Mouse (Mus musculus) cerebellum, postnatal 10 days (tissue): Measurements from ENCODE around the gene Itih3.

Experiments
- DNase-seq, 2 experiments: peaks; one replicate each; pipeline ENCODE4 v3.0.0; 2021; ENCODE audit warnings: mixed read lengths in 2 of 2

Gene Itih3

GRCm38 (mm10) chr14:30899972-30900371 lies 23.6 kb downstream of the Itih3 start:
- DNase-seq, result no peak

DNA sequence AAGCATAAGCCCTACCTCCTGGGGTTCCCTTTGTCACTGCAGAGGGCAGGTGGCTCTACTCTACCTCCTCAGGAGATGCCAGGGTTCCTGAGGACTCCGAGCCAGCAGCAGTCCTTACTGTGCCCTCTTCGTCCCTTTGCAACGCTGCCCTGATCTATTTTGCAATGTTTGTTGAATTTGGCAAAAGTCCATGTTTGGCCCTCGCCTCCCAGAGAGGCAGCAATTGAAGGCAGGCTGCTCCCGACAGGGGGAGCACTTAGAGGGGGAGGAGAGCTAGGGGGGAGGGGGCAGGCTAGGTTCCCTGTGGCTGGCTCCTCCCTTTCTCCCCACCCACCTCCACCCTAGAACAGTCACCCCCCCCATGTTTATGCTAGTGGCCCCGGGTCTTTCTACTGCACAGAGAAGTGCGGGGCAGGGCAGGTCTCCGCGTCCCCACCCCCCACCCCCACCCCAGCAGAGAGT lies 35.3 kb downstream of the Itih3 start:
- DNase-seq, result peak; percentile 49 to 59

- no peak for DNase-seq
These were observed 37.4 kb downstream of the Itih3 start, which contains the start of gene Itih4 for GRCm38 (mm10) chr14:30886204-30886603. Gene Itih4 (plus strand): TSS chr14:30886476.

DNA sequence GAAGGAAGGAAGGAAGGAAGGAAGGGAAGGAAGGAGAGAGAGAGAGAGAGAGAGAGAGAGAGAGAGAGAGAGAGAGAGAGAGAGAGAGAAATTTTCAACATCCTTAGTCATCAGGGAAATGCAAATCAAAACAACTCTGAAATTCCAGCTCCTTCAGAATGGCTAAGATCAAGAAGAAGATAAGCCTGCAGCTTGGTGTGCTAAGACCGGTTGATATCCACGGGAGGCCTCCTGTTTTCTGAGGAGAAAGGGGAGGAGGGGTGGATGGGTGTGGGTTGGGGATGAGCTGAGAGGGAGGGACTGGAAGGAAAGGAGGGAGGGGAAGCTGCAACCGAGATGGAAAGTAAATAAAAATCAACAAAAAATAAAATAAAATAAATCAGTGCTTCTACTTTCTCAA lies 38.3 kb downstream of the Itih3 start:
- no peak for DNase-seq

DNA sequence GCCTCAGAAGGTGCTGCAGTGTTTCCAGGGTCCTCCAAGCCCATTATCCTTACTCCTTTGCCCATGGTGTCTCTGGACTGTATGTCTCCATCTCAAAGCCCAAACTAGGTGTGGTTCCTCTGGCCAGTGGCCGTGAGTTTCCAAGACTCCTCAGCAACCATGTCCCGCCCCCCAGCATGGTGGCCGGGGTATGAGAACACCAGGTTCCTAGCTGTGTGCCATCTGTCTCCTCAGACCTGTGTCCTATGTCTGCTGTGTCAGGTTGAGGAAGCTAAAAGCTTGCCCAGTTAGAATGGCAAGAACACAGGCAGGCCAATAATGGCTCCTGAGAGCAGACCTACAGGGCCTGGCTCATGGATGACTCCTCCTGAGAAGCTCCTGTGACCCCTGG lies 41.8 kb downstream of the Itih3 start:
- DNase-seq, result peak; percentile 27 to 36

DNA sequence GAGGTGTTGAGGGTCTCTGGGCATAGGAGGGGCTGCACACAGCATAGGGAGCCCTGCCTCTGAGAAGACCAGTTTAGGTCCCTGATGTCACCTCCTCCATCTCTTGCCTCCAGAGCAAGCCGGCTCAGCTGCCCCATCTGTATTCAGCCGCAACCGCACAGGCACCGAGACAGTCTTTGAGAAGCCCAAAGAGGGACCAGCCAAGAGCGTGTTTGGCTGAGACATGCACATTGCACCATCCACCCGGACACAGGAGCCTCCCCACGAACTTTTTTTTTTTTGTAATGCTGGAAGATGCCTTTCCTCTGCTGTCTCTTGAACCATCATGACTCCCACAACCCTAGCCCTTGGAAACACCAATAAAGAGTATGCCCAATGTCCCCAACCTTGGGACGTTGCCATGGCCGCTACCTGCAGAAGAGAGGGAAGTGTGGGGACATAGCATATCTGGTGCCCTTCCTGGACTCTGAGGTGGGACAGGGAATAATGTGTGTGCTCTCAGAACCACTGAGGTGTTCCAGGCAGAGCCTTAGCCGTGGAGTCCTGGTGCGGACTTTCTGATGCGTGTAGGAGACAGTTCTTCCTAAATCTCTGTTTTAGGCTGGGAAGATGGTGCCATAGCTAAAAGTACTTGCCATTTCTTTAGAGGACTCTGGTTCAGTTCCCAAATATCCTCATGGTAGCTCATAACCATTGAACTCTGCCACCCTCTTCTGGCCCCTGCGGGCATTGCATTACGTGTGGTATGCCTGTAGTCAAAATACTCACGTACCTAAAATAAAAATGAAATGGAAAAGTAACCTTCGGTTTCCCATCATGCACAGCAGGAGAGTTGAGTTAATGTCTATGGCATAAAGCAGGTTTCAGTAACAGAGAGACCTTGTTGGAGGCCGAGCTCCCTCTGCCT lies 42.5 kb downstream of the Itih3 start:
- peak; percentile 71 to 78 for DNase-seq

GRCm38 (mm10) chr14:30880251-30880650 lies 43.3 kb downstream of the Itih3 start:
- DNase-seq, result no peak

GRCm38 (mm10) chr14:30879794-30880193 lies 43.8 kb downstream of the Itih3 start:
- no peak for DNase-seq

- peak; percentile 17 to 20 for DNase-seq
These were observed 44.5 kb downstream of the Itih3 start, which contains the start of gene Mustn1 for GRCm38 (mm10) chr14:30878958-30879571. Gene Mustn1 (plus strand): TSS chr14:30879200.

DNA sequence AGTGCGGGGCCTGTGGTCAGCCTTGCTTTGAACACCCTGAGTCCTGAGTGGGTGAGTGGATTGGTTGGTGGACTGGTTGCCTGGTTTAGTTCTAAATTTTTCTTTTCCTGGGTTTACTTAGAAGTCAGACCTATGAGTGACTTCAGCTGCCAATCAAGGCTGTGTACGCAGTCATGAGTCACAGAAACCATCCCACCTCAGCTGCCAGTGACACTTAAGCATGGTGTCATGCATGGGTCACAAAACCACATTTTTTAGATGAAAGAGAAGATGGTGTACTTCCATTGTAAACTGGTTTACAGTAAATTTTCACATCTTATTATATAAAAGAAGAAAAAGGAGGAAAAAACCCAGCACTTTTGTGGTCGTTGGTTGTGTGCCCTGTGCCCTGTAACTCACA lies 45.7 kb downstream of the Itih3 start:
- no peak for DNase-seq

DNA sequence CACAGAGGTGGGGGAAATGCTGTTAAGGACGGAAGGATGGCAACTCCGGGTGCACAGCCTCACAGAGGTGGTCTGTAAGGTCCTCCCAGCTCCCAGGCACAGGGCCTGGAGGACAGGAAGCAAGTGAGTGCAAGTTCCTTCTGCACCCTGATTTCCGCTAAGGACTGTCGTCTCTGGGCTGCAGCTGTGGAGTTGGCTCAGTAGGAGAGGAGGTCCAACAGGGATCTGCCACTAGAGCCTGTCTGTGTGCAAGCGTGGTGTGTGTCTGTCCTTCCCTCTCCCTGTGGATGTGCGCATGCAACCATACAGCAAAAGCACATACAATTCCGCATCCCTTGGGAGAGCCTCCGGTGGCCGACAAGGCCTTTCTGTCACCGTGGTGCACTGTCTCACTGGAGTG lies 47.1 kb downstream of the Itih3 start:
- DNase-seq, result no peak

DNA sequence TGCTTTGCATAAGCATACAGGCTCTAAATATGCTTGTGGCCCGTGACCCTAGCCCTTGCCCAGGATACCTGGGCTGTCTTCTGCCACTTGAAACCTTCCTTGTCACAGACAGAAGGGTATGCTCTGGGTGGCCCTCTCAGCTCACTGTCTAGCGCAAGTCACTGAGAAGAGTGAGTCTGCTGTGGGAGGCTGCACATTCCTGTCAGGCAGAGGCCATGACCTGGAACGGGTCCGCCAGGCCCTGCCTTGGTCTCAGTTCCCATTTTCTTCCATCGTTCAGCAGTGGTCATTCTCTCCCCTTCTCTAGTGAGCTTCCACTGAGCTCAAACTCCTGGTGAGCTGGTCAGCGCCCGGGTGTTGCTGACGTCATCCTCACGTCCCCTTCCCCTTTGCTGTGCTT lies 47.6 kb downstream of the Itih3 start:
- no peak for DNase-seq

DNA sequence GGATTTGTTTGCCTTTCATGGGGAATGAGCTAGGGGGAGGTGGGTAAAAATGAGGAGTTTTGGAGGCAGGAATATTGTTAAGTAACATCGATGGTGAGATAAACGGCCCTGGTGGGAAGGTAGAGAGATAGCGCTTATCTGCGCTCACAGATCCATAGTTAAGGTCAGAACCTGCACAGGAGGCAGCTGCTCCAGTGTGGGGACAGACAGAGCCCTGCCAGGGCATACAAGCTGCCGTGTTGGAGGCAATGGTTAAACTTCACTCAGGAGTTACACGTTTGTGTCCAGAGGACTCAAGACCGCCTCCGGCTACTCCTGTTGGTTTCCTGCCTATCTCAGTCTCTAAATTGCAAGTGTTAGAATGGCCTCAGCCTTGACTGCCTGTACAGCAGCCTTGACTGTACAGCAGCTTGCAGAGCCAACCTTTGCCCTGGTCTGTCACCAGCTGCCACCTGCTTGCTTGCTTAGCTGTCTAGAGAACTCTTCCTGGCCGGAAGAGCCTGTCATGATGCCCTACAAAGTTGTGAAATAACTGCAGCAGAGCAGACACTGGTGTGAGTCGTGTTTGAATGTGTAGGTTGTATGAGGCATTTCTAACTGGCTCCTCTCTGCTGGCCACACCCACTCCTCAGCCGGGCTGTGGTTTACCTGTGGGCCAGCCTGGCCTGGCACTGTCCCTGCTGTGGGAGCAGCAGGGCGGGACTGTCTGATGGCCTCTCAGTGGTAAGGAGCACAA lies 48.3 kb downstream of the Itih3 start:
- DNase-seq, result no peak

- DNase-seq, result peak in 1 of 2 experiments; percentile 20
These were observed 49.4 kb downstream of the Itih3 start for GRCm38 (mm10) chr14:30874095-30874700.

DNA sequence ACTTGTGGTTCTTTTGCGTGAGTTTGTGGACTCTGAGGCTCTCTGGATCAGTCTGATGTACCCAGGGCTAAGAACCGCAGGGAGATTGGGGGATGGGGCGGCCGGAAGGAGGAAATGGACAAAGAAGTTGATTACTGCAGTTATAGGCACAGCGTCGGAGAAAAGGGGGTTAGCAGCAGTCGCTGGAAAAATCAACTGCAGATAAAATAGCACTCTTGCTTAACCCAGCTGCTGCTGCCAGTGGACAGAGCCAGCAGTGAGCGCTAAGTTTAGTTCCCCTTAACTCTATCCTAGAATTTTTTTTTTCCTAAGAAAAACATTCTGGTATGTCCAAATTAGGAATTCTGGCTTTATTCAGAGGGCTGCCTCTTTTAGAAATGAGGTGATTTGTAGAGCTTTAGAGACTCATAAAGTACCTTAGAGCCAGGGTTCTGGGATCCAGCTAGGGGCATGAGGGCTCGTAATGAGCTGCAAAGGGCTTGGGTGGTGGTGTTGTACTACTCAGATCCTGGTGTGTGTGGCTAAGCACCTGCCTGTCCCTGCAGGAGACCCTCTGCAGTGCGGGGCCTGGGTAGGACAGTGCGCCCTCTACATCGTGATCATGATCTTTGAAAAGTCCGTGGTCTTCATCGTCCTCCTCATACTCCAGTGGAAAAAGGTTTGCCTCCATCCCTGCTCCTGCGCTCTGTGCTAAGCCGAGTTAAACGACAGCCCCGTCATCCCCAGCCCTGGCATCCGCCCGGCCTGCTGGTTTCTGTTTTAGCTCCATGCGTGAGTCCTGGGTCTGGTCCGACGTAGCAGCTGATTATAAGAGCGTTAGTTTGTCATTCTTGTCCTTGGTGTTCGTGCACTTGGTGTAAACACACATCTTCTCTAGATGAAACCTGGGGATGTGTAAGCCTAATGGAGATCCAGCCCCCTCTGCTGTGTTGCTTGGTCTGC lies 53.1 kb downstream of the Itih3 start:
- DNase-seq, result no peak

GRCm38 (mm10) chr14:30869391-30869801 lies 54.2 kb downstream of the Itih3 start:
- DNase-seq, result no peak

DNA sequence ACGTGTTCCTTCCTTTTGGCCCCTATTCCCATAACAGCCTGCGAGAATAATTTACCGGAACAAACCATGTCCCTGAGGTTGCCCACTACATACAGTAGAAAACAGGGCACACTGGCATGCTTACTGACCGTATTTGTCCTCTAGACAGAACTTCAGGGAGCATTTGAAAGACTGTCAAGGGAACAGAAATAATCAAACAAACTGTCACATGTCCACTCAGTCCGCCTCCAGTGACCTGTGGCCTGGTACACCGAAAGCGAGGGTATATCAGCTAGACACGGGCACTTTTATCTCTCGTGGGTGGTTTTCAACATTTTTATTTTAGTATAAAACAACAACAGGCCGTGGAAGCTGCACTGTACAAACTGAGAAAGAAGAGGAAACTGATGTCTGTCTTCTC lies 54.7 kb downstream of the Itih3 start:
- no peak for DNase-seq

GRCm38 (mm10) chr14:30867042-30867441 lies 56.5 kb downstream of the Itih3 start:
- DNase-seq, result peak; percentile 90 to 92

DNA sequence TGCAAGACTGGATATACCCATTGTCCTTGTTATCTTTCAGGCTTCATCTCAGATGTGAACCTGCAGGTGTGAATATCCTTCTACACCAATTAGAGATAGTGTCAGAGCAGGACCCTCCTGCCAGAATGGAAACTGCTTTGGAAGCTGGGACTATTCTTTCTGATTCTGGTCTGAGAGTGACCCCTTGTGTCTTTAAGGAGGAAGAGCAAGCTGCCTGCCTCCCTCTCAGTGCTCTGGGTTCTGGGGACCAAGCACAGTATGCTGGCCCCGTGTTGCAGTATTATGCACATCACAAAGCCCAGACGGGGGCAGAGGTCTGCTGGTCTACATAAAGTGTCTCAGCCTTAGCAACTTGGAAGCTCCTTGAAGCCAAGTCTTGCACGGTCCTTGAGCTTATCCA lies 58.2 kb downstream of the Itih3 start:
- DNase-seq, result peak; percentile 33 to 45

DNA sequence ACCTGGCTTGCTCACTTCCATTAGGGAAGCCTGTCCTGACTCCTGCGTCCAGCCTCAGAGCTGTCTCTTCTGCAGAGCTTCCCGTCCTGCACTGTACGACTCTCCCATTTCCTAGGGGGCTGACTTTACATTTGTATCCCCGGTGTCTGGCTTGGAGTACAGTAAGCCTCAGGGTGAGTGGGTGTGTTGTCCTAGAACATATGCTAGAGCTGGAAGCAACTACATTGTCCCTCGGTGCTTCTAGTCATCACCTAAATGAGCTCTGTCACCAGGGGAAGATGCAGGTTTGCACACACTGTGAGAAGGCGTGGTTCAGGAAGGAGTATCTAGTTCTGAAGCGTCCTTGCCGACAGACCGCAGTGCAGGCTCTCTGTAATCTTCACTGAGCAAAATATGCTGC lies 61.2 kb downstream of the Itih3 start:
- no peak for DNase-seq

GRCm38 (mm10) chr14:30861421-30862125 lies 62.0 kb downstream of the Itih3 start:
- DNase-seq, result peak in 1 of 2 experiments; percentile 12
